Mouse (Mus musculus): ENCODE data around the gene Zc3h10.

DNA sequence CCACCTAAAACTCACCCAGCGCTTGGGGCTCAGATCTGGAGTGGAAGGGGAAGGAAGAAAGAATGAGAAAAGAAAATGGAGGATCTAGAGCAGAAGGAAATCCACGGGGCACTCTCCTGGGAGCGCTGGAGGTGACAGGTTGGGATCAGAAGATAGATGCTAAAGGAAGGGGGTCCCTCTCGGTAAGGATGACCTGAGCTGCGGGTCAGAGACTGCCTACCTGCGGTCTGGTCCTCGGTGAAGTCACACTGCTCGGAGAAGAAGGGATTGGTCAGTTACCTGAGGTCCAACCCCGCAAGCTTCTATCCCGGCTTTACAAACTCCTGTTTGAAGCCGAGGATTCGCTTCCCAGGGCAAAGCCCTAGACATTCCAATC, 54.3 kb downstream of the Zc3h10 start:
- TF ChIP-seq CTCF (IDR thresholded peaks at IDR 0.05), result no peak
- no peak for TF ChIP-seq EP300 (IDR thresholded peaks at IDR 0.05)

All from lung, postnatal 0 days (tissue).